Mouse (Mus musculus): Measurements from ENCODE around the gene Prdm10. TPM values are rescaled to one million over a fixed set of nuclear protein-coding genes. Genes with fewer than 3 reads are reported as not detected.
A peak's percentile ranks its signal among the peaks of the same experiment; 100 is the strongest.

The Prdm10 gene
- polyA plus RNA-seq, 1 experiment from 2014 or later = 7.9 TPM

GRCm38 (mm10) chr9:31247447-31248220 lies 32.7 kb upstream of the Prdm10 start:
- DNase-seq (ENCODE audit: low spot score) = no peak
- Histone ChIP-seq H3K36me3 (no peaks in the 10 kb centered on the region), H3K27me3 (ENCODE audit: insufficient read depth, poor library complexity, severe bottlenecking) (no peaks in the 10 kb centered on the region), H3K9me3 (no peaks in the 10 kb centered on the region), H3K4me1 (replicated peaks) (peaks cover 4% of the 10 kb centered on the region; the same call in 1 of the 2 replicates), H3K27ac (no peak overlapping the region), H3K4me3 (no peak overlapping the region)
- WGBS = 84% methylated on average over 8 of the region's 8 CpGs

GRCm38 (mm10) chr9:31252182-31252799 lies 28.0 kb upstream of the Prdm10 start:
- Histone ChIP-seq H3K27ac (no peak overlapping the region), H3K4me3 (no peak overlapping the region), H3K27me3 (ENCODE audit: insufficient read depth, poor library complexity, severe bottlenecking) (no peaks in the 10 kb centered on the region), H3K9me3 (no peaks in the 10 kb centered on the region), H3K36me3 (no peaks in the 10 kb centered on the region), H3K4me1 (replicated peaks) (peaks cover 9% of the 10 kb centered on the region)
- 77% methylated on average over 10 of the region's 10 CpGs for WGBS
- DNase-seq (ENCODE audit: low spot score) = no peak

DNA sequence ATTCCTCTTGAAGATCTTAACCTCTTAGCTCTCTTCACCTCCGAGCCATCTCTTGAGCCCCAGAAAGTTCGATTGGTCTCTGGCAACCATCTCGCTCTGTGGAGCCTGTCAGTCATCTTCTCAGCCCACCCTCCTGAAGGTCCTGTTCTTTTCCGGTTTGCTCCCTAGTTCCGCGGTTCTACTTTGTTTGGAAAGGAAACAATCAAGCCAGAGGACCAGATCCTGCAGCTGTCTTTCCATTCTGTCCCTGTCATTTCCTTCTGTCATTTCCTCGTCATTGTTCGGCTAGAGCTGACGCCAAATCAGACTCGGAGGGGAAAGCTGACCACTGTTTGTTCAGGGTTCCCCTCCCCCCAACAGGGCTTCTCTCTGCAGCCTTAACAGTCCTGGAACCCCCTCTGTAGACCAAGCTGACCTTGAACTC lies 27.0 kb upstream of the Prdm10 start:
- DNase-seq (ENCODE audit: low spot score) = peak; percentile 25
- H3K27ac ChIP-seq = peak overlapping the region; percentile 73
- H3K4me1 ChIP-seq (replicated peaks) = peaks cover 9% of the 10 kb centered on the region
- H3K36me3 ChIP-seq = no peaks in the 10 kb centered on the region
- H3K4me3 ChIP-seq = no peak overlapping the region
- no peaks in the 10 kb centered on the region for H3K27me3 ChIP-seq (ENCODE audit: insufficient read depth, poor library complexity, severe bottlenecking)
- no peaks in the 10 kb centered on the region for H3K9me3 ChIP-seq
- 51% methylated on average over 10 of the region's 10 CpGs for WGBS

- whole genome bisulfite sequencing = 78% methylated on average over 11 of the region's 11 CpGs
- Histone ChIP-seq H3K4me3 (no peak overlapping the region), H3K36me3 (no peaks in the 10 kb centered on the region), H3K4me1 (replicated peaks) (peaks cover 9% of the 10 kb centered on the region), H3K9me3 (no peaks in the 10 kb centered on the region), H3K27me3 (ENCODE audit: insufficient read depth, poor library complexity, severe bottlenecking) (no peaks in the 10 kb centered on the region), H3K27ac (peak overlapping the region; percentile 73)
- no peak for DNase-seq (ENCODE audit: low spot score)
These were observed 26.3 kb upstream of the Prdm10 start for GRCm38 (mm10) chr9:31253866-31254696.

- Histone ChIP-seq H3K4me1 (replicated peaks) (peaks cover 9% of the 10 kb centered on the region), H3K27ac (peak overlapping the region; percentile 73; the same call in 1 of the 2 replicates), H3K36me3 (no peaks in the 10 kb centered on the region), H3K9me3 (no peaks in the 10 kb centered on the region), H3K4me3 (no peak overlapping the region), H3K27me3 (ENCODE audit: insufficient read depth, poor library complexity, severe bottlenecking) (no peaks in the 10 kb centered on the region)
- no peak for DNase-seq (ENCODE audit: low spot score)
- WGBS = 88% methylated on average over 7 of the region's 7 CpGs
These were observed 25.7 kb upstream of the Prdm10 start for GRCm38 (mm10) chr9:31254697-31255004.

DNA sequence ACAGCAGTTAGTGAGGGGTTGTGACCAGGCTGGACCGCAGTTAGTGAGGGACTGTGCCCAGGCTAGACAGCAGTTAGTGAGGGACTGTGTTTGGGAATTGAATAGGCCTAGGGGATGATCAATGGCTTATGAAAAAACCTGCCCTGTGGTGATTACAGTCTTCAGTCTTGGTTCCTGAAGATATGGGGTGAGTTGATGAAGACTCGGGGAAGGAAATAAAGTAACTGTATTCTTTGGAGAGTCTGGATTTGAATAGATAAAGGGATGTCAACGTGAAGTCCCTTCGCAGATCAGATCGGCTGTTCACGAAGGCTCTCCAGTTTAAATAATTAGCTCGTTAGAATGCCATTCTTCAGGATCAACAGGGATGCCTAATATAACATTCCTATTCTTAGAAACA lies 24.4 kb upstream of the Prdm10 start:
- no peak for DNase-seq (ENCODE audit: low spot score)
- H3K4me1 ChIP-seq (replicated peaks) = peaks cover 9% of the 10 kb centered on the region

GRCm38 (mm10) chr9:31258237-31258636 lies 22.1 kb upstream of the Prdm10 start:
- no peak overlapping the region for H3K4me3 ChIP-seq
- no peaks in the 10 kb centered on the region for H3K9me3 ChIP-seq
- no peaks in the 10 kb centered on the region for H3K27me3 ChIP-seq (ENCODE audit: insufficient read depth, poor library complexity, severe bottlenecking)
- no peak for DNase-seq (ENCODE audit: low spot score)
- H3K27ac ChIP-seq = no peak overlapping the region
- WGBS = 80% methylated on average over 3 of the region's 3 CpGs
- peaks cover 11% of the 10 kb centered on the region for H3K4me1 ChIP-seq (replicated peaks)
- no peaks in the 10 kb centered on the region for H3K36me3 ChIP-seq

More for the DNA sequence above, 24.4 kb upstream of the Prdm10 start:
- Histone ChIP-seq H3K9me3 (no peaks in the 10 kb centered on the region), H3K27ac (no peak overlapping the region), H3K36me3 (no peaks in the 10 kb centered on the region), H3K27me3 (ENCODE audit: insufficient read depth, poor library complexity, severe bottlenecking) (no peaks in the 10 kb centered on the region), H3K4me3 (no peak overlapping the region)
- WGBS = 86% methylated on average over 7 of the region's 7 CpGs

DNA sequence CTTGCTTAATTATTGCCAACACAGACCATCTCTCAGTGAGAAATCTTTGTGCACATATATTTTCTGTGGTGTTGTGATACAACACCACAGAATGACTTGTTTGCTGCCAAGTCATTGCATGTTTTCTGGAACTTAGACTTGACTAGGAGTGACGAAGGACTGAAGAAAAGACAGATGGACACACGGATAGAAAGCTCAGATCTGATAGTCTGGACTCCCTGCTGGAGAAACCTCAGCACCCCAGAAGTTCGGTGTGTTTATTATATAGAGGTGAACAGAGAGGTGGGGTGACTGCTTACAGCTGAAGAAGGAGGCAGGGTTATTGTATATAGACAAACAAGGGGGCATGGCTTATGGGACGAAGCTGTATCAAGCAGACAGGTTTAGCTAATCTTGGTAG lies 20.1 kb upstream of the Prdm10 start:
- DNase-seq (ENCODE audit: low spot score) = no peak
- no peaks in the 10 kb centered on the region for H3K36me3 ChIP-seq
- no peaks in the 10 kb centered on the region for H3K27me3 ChIP-seq (ENCODE audit: insufficient read depth, poor library complexity, severe bottlenecking)
- H3K9me3 ChIP-seq = no peaks in the 10 kb centered on the region
- H3K27ac ChIP-seq = no peak overlapping the region
- 77% methylated on average over 4 of the region's 4 CpGs for WGBS
- H3K4me3 ChIP-seq = no peak overlapping the region
- H3K4me1 ChIP-seq (replicated peaks) = 0 out of 2 replicates have a peak, but pooled peaks cover 3% of the 10 kb centered on the region

DNA sequence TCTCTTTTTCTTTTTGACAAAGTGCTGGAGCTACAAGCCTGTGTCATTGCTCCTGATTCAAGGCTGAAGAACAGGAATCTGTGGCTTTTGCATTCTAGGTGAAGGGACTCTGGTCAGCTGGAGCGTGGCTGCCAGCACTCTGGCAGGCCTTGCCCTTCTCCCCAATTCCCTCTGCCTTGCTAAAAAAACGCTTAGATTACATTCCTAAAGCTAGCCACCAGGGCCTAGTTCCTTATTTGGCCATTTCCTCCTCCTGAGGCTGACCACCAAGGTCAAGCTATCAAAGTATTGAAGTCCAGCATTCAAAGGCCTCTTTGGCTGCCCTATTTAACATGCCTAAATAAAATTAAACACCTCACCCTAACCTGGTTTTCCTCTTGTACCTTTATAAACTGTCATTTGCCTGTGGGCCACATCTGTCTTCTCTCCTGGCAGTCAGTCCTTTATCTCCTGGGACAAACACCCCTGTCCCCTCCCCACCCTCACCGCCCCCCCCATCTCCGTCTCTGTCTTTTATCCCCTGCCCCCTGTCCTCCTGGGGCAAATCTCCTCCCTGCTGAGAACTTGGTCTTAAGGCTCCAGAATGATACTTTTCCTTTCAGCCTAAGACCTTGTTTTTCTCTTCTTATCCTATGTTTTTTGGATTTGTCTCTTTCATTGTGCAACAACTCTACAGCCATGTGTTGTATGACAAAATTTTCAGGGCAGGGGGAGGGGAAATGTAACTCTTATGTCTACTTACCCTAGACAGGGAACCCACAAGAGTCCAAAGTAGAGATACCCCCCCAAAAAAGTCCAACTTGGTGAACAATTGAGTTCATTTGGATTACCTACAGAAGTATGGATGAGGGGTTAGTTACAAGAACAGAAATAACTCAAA lies 17.9 kb upstream of the Prdm10 start:
- H3K27me3 ChIP-seq (ENCODE audit: insufficient read depth, poor library complexity, severe bottlenecking) = no peaks in the 10 kb centered on the region
- no peak overlapping the region for H3K27ac ChIP-seq
- no peaks in the 10 kb centered on the region for H3K36me3 ChIP-seq
- no peak for DNase-seq (ENCODE audit: low spot score)
- 32% methylated on average over 4 of the region's 4 CpGs for WGBS
- H3K4me3 ChIP-seq = no peak overlapping the region
- 0 out of 2 replicates have a peak, but pooled peaks cover 3% of the 10 kb centered on the region for H3K4me1 ChIP-seq (replicated peaks)
- H3K9me3 ChIP-seq = no peaks in the 10 kb centered on the region

- 0 out of 2 replicates have a peak, but pooled peaks cover 3% of the 10 kb centered on the region for H3K4me1 ChIP-seq (replicated peaks)
- DNase-seq (ENCODE audit: low spot score) = no peak
- no peaks in the 10 kb centered on the region for H3K9me3 ChIP-seq
- no peak overlapping the region for H3K27ac ChIP-seq
- H3K36me3 ChIP-seq = no peaks in the 10 kb centered on the region
- 79% methylated on average over 5 of the region's 5 CpGs for WGBS
- no peaks in the 10 kb centered on the region for H3K27me3 ChIP-seq (ENCODE audit: insufficient read depth, poor library complexity, severe bottlenecking)
- no peak overlapping the region for H3K4me3 ChIP-seq
These were observed 14.2 kb upstream of the Prdm10 start for GRCm38 (mm10) chr9:31266013-31266659.

- H3K9me3 ChIP-seq = no peaks in the 10 kb centered on the region
- H3K36me3 ChIP-seq = no peaks in the 10 kb centered on the region
- WGBS = 85% methylated on average over 8 of the region's 8 CpGs
- H3K4me1 ChIP-seq (replicated peaks) = peaks cover 12% of the 10 kb centered on the region
- no peaks in the 10 kb centered on the region for H3K27me3 ChIP-seq (ENCODE audit: insufficient read depth, poor library complexity, severe bottlenecking)
- no peak overlapping the region for H3K4me3 ChIP-seq
- no peak for DNase-seq (ENCODE audit: low spot score)
- no peak overlapping the region for H3K27ac ChIP-seq
These were observed 8.9 kb upstream of the Prdm10 start for GRCm38 (mm10) chr9:31271221-31272015.
